Mouse (Mus musculus) hindbrain, embryonic 16.5 days (tissue): ENCODE results near the gene Alg12. TPM values are rescaled to one million over a fixed set of nuclear protein-coding genes. Genes with fewer than 3 reads are reported as not detected.
A peak's percentile ranks its signal among the peaks of the same experiment; 100 is the strongest.

ENCODE experiments used
- ATAC-seq: fragments of 200-750 bp; cut with Nextera tagmentation; 2 replicates; pipeline ENCODE4 v1.8.0; 2017; ENCODE audit warnings: moderate TSS enrichment, moderate library complexity
- H3K27ac ChIP-seq: fragments of 300-500 bp; sonication (generic); 2 replicates; pipeline ENCODE4 v1.5.1; 2014; ENCODE audit warnings: low read depth, mild to moderate bottlenecking, control low read depth, low read length, moderate library complexity
- H3K27me3 ChIP-seq: fragments of 300-500 bp; sonication (generic); replicated peaks from 2 replicates; pipeline ENCODE4 v1.6.1; 2014; ENCODE audit warnings: low read length; ENCODE audit not compliant: control insufficient read depth, insufficient read depth
- H3K36me3 ChIP-seq: fragments of 300-500 bp; sonication (generic); 2 replicates; pipeline ENCODE4 v1.6.1; 2014; ENCODE audit warnings: mild to moderate bottlenecking, low read length, moderate library complexity, mixed read lengths; ENCODE audit not compliant: control insufficient read depth, insufficient read depth
- H3K4me1 ChIP-seq: fragments of 300-500 bp; sonication (generic); 2 replicates; pipeline ENCODE4 v1.6.1; 2014; ENCODE audit warnings: low read depth, low read length; ENCODE audit not compliant: control insufficient read depth, insufficient read depth
- H3K4me2 ChIP-seq: fragments of 300-500 bp; sonication (generic); 2 replicates; pipeline ENCODE4 v1.6.1; 2014; ENCODE audit warnings: mild to moderate bottlenecking, low read length, control low read depth, moderate library complexity
- H3K4me3 ChIP-seq: fragments of 300-500 bp; sonication (generic); 2 replicates; pipeline ENCODE4 v1.5.1; 2014; ENCODE audit warnings: mild to moderate bottlenecking, low read length, control low read depth, moderate library complexity
- H3K9ac ChIP-seq: fragments of 300-500 bp; sonication (generic); 2 replicates; pipeline ENCODE4 v1.6.1; 2014; ENCODE audit warnings: low read depth, mild to moderate bottlenecking, control low read depth, low read length, moderate library complexity
- H3K9me3 ChIP-seq: fragments of 300-500 bp; sonication (generic); 2 replicates; pipeline ENCODE4 v1.6.1; 2014; ENCODE audit warnings: mild to moderate bottlenecking, low read length, moderate library complexity; ENCODE audit not compliant: control insufficient read depth
- WGBS: fragments of 180-500 bp; shearing (Covaris S2); extraction: QIAGEN DNeasy Blood & Tissue Kit; methylation state at CpG from one replicate; pipeline ENCODE4 v1.1.7; 2014; 5-methylcytosine and 5-hydroxymethylcytosine counted together
- polyA plus RNA-seq: library from polyadenylated mRNA; unstranded; fragments of >200 nt; fragmentation: Nextera tagmentation; extraction: Ambion mirVana; gene quantifications from 2 replicates; pipeline ENCODE4 v1.2.1, GENCODE M21; 2015

Alg12 gene
- polyA plus RNA-seq, 1 experiment from 2014 or later, result 9.5 TPM

GRCm38 (mm10) chr15:88837977-88838376, 18.9 kb upstream of the Alg12 start:
- Histone ChIP-seq H3K4me1 (peaks cover 18% of the 10 kb centered on the region), H3K9me3 (no peaks in the 10 kb centered on the region), H3K4me2 (peak overlapping the region; percentile 83), H3K27me3 (no peaks in the 10 kb centered on the region), H3K27ac (peak overlapping the region; percentile 59), H3K36me3 (no peaks in the 10 kb centered on the region), H3K4me3 (peak overlapping the region; percentile 52), H3K9ac (peak overlapping the region; percentile 72)
- no peak for ATAC-seq
- 3% methylated on average over 11 of the region's 11 CpGs for WGBS

GRCm38 (mm10) chr15:88837199-88837932, 18.2 kb upstream of the Alg12 start:
- Histone ChIP-seq H3K9me3 (no peaks in the 10 kb centered on the region), H3K36me3 (no peaks in the 10 kb centered on the region), H3K4me3 (peak overlapping the region; percentile 52), H3K27ac (peak overlapping the region; percentile 59), H3K4me2 (peak overlapping the region; percentile 83), H3K4me1 (peaks cover 18% of the 10 kb centered on the region), H3K27me3 (no peaks in the 10 kb centered on the region), H3K9ac (peak overlapping the region; percentile 72)
- ATAC-seq, result peak; percentile 69
- 1% methylated on average over 39 of the region's 39 CpGs for WGBS

- ATAC-seq, result no peak
- peaks cover 18% of the 10 kb centered on the region for H3K4me1 ChIP-seq
- H3K27ac ChIP-seq, result no peak overlapping the region
- peak overlapping the region; percentile 83 for H3K4me2 ChIP-seq
- H3K9ac ChIP-seq, result no peak overlapping the region
- no peaks in the 10 kb centered on the region for H3K27me3 ChIP-seq
- H3K9me3 ChIP-seq, result no peaks in the 10 kb centered on the region
- no peaks in the 10 kb centered on the region for H3K36me3 ChIP-seq
- H3K4me3 ChIP-seq, result peak overlapping the region; percentile 52
- 70% methylated on average over 5 of the region's 5 CpGs for WGBS
These were observed 17.5 kb upstream of the Alg12 start for GRCm38 (mm10) chr15:88836571-88836970.

- WGBS, result 82% methylated on average over 6 of the region's 6 CpGs
- ATAC-seq, result no peak
These were observed 16.9 kb upstream of the Alg12 start for GRCm38 (mm10) chr15:88836031-88836430.

GRCm38 (mm10) chr15:88832536-88832935, 13.4 kb upstream of the Alg12 start:
- Histone ChIP-seq H3K4me2 (no peak overlapping the region), H3K27me3 (no peaks in the 10 kb centered on the region), H3K36me3 (no peaks in the 10 kb centered on the region), H3K27ac (no peak overlapping the region), H3K9me3 (no peaks in the 10 kb centered on the region), H3K4me3 (no peak overlapping the region), H3K9ac (no peak overlapping the region), H3K4me1 (peaks cover 5% of the 10 kb centered on the region; the same call in 1 of the 2 replicates)
- 80% methylated on average over 9 of the region's 9 CpGs for WGBS
- no peak for ATAC-seq

More at GRCm38 (mm10) chr15:88836031-88836430, 16.9 kb upstream of the Alg12 start:
- Histone ChIP-seq H3K27ac (no peak overlapping the region), H3K27me3 (no peaks in the 10 kb centered on the region), H3K4me2 (no peak overlapping the region; the same call in 1 of the 2 replicates), H3K4me3 (no peak overlapping the region), H3K4me1 (peaks cover 18% of the 10 kb centered on the region), H3K9ac (no peak overlapping the region), H3K9me3 (no peaks in the 10 kb centered on the region), H3K36me3 (no peaks in the 10 kb centered on the region)

- H3K27me3 ChIP-seq, result no peaks in the 10 kb centered on the region
- H3K4me3 ChIP-seq, result no peak overlapping the region
- no peak overlapping the region for H3K4me2 ChIP-seq
- 64% methylated on average over 5 of the region's 5 CpGs for WGBS
- no peak for ATAC-seq
- H3K9ac ChIP-seq, result no peak overlapping the region
- H3K36me3 ChIP-seq, result no peaks in the 10 kb centered on the region
- H3K4me1 ChIP-seq, result no peaks in the 10 kb centered on the region
- H3K9me3 ChIP-seq, result no peaks in the 10 kb centered on the region
- H3K27ac ChIP-seq, result no peak overlapping the region
These were observed 12.4 kb upstream of the Alg12 start for GRCm38 (mm10) chr15:88831482-88831881.

- no peak overlapping the region for H3K27ac ChIP-seq
- no peaks in the 10 kb centered on the region for H3K4me1 ChIP-seq
- H3K4me3 ChIP-seq, result no peak overlapping the region
- no peak overlapping the region for H3K4me2 ChIP-seq
- H3K36me3 ChIP-seq, result peaks cover 7% of the 10 kb centered on the region; the same call in 1 of the 2 replicates
- WGBS, result 78% methylated on average over 5 of the region's 5 CpGs
- no peaks in the 10 kb centered on the region for H3K27me3 ChIP-seq
- no peak for ATAC-seq
- no peaks in the 10 kb centered on the region for H3K9me3 ChIP-seq
- H3K9ac ChIP-seq, result no peak overlapping the region
These were observed 11.6 kb upstream of the Alg12 start for GRCm38 (mm10) chr15:88830696-88831095.

GRCm38 (mm10) chr15:88829791-88830440, 10.8 kb upstream of the Alg12 start:
- H3K4me2 ChIP-seq, result no peak overlapping the region
- H3K4me3 ChIP-seq, result no peak overlapping the region
- no peaks in the 10 kb centered on the region for H3K9me3 ChIP-seq
- no peaks in the 10 kb centered on the region for H3K4me1 ChIP-seq
- H3K27me3 ChIP-seq, result no peaks in the 10 kb centered on the region
- no peak for ATAC-seq
- H3K27ac ChIP-seq, result no peak overlapping the region
- 72% methylated on average over 6 of the region's 6 CpGs for WGBS
- peaks cover 12% of the 10 kb centered on the region; the same call in 1 of the 2 replicates for H3K36me3 ChIP-seq
- H3K9ac ChIP-seq, result no peak overlapping the region
